Mouse (Mus musculus) hindbrain, embryonic 16.5 days (tissue): Measurements from ENCODE around the gene Siglece. TPM values are rescaled to one million over a fixed set of nuclear protein-coding genes. Genes with fewer than 3 reads are reported as not detected.
"Not testable (repeated sequence)": the region's sequence is repeated elsewhere in the genome, so short reads cannot be mapped to it uniquely, and the experiment has no call there.

ENCODE experiments used
- ATAC-seq: fragments of 200-750 bp; cut with Nextera tagmentation; 2 replicates; pipeline ENCODE4 v1.8.0; 2017; ENCODE audit warnings: moderate TSS enrichment, moderate library complexity
- H3K27ac ChIP-seq: fragments of 300-500 bp; sonication (generic); 2 replicates; pipeline ENCODE4 v1.5.1; 2014; ENCODE audit warnings: low read depth, mild to moderate bottlenecking, control low read depth, low read length, moderate library complexity
- H3K27me3 ChIP-seq: fragments of 300-500 bp; sonication (generic); replicated peaks from 2 replicates; pipeline ENCODE4 v1.6.1; 2014; ENCODE audit warnings: low read length; ENCODE audit not compliant: control insufficient read depth, insufficient read depth
- H3K36me3 ChIP-seq: fragments of 300-500 bp; sonication (generic); 2 replicates; pipeline ENCODE4 v1.6.1; 2014; ENCODE audit warnings: mild to moderate bottlenecking, low read length, moderate library complexity, mixed read lengths; ENCODE audit not compliant: control insufficient read depth, insufficient read depth
- H3K4me1 ChIP-seq: fragments of 300-500 bp; sonication (generic); 2 replicates; pipeline ENCODE4 v1.6.1; 2014; ENCODE audit warnings: low read depth, low read length; ENCODE audit not compliant: control insufficient read depth, insufficient read depth
- H3K4me2 ChIP-seq: fragments of 300-500 bp; sonication (generic); 2 replicates; pipeline ENCODE4 v1.6.1; 2014; ENCODE audit warnings: mild to moderate bottlenecking, low read length, control low read depth, moderate library complexity
- H3K4me3 ChIP-seq: fragments of 300-500 bp; sonication (generic); 2 replicates; pipeline ENCODE4 v1.5.1; 2014; ENCODE audit warnings: mild to moderate bottlenecking, low read length, control low read depth, moderate library complexity
- H3K9ac ChIP-seq: fragments of 300-500 bp; sonication (generic); 2 replicates; pipeline ENCODE4 v1.6.1; 2014; ENCODE audit warnings: low read depth, mild to moderate bottlenecking, control low read depth, low read length, moderate library complexity
- H3K9me3 ChIP-seq: fragments of 300-500 bp; sonication (generic); 2 replicates; pipeline ENCODE4 v1.6.1; 2014; ENCODE audit warnings: mild to moderate bottlenecking, low read length, moderate library complexity; ENCODE audit not compliant: control insufficient read depth
- WGBS: fragments of 180-500 bp; shearing (Covaris S2); extraction: QIAGEN DNeasy Blood & Tissue Kit; methylation state at CpG from one replicate; pipeline ENCODE4 v1.1.7; 2014; 5-methylcytosine and 5-hydroxymethylcytosine counted together
- polyA plus RNA-seq: library from polyadenylated mRNA; unstranded; fragments of >200 nt; fragmentation: Nextera tagmentation; extraction: Ambion mirVana; gene quantifications from 2 replicates; pipeline ENCODE4 v1.2.1, GENCODE M21; 2015

The Siglece gene
- polyA plus RNA-seq = 0.31 and 0.41 TPM in 2 replicates

GRCm38 (mm10) chr7:43660002-43660401, at the start of gene Siglece:
TSS of gene Siglece (minus strand) at chr7:43660161.
- Histone ChIP-seq H3K27me3 (no peaks in the 10 kb centered on the region), H3K36me3 (no peaks in the 10 kb centered on the region), H3K9ac (no peak within 1 kb of the TSS), H3K4me3 (no peak within 1 kb of the TSS), H3K4me1 (no peaks in the 10 kb centered on the region), H3K9me3 (no peaks in the 10 kb centered on the region), H3K4me2 (no peak within 1 kb of the TSS), H3K27ac (no peak within 1 kb of the TSS)
- WGBS = 71% methylated on average over 1 of the region's 1 CpGs
- ATAC-seq = no peak

- no peak within 1 kb of the TSS for H3K4me2 ChIP-seq
- ATAC-seq = no peak
- no peaks in the 10 kb centered on the region for H3K4me1 ChIP-seq
- no peak within 1 kb of the TSS for H3K4me3 ChIP-seq
- no peak within 1 kb of the TSS for H3K27ac ChIP-seq
- H3K27me3 ChIP-seq = no peaks in the 10 kb centered on the region
- H3K36me3 ChIP-seq = no peaks in the 10 kb centered on the region
- no peak within 1 kb of the TSS for H3K9ac ChIP-seq
- H3K9me3 ChIP-seq = no peaks in the 10 kb centered on the region
Measured at GRCm38 (mm10) chr7:43690118-43690517, 30.2 kb upstream of the Siglece start, which contains the start of gene Klk14. TSS of gene Klk14 (plus strand) at chr7:43690418.

GRCm38 (mm10) chr7:43685088-43685487, 25.1 kb upstream of the Siglece start:
- Histone ChIP-seq H3K9ac (no peak overlapping the region), H3K27me3 (no peaks in the 10 kb centered on the region), H3K4me2 (no peak overlapping the region), H3K4me1 (no peaks in the 10 kb centered on the region), H3K27ac (no peak overlapping the region), H3K9me3 (no peaks in the 10 kb centered on the region), H3K36me3 (no peaks in the 10 kb centered on the region), H3K4me3 (no peak overlapping the region)
- WGBS = 77% methylated on average over 7 of the region's 7 CpGs
- ATAC-seq = no peak

- ATAC-seq, H3K27ac ChIP-seq, H3K4me3 ChIP-seq, H3K9ac ChIP-seq, H3K27me3 ChIP-seq, H3K36me3 ChIP-seq, H3K9me3 ChIP-seq, H3K4me1 ChIP-seq, H3K4me2 ChIP-seq: not testable (repeated sequence)
- 27% methylated on average over 1 of the region's 1 CpGs for WGBS
Measured at GRCm38 (mm10) chr7:43682511-43682910, 22.6 kb upstream of the Siglece start.

GRCm38 (mm10) chr7:43680960-43681359, 21.0 kb upstream of the Siglece start:
- ATAC-seq = peak; percentile 71
- Histone ChIP-seq H3K4me2 (no peak overlapping the region), H3K4me1 (no peaks in the 10 kb centered on the region), H3K9ac (no peak overlapping the region), H3K9me3 (peaks cover 3% of the 10 kb centered on the region), H3K27ac (no peak overlapping the region), H3K27me3 (no peaks in the 10 kb centered on the region), H3K36me3 (peaks cover 24% of the 10 kb centered on the region), H3K4me3 (no peak overlapping the region)
- 14% methylated on average over 5 of the region's 5 CpGs for WGBS

GRCm38 (mm10) chr7:43678517-43678916, 18.6 kb upstream of the Siglece start:
- Histone ChIP-seq H3K36me3 (peaks cover 34% of the 10 kb centered on the region), H3K4me3 (no peak overlapping the region), H3K9ac (no peak overlapping the region), H3K27ac (no peak overlapping the region), H3K4me1 (no peaks in the 10 kb centered on the region), H3K9me3 (peaks cover 6% of the 10 kb centered on the region), H3K4me2 (no peak overlapping the region), H3K27me3 (no peaks in the 10 kb centered on the region)
- ATAC-seq = no peak

GRCm38 (mm10) chr7:43675091-43675490, 15.1 kb upstream of the Siglece start:
- H3K4me2 ChIP-seq = no peak overlapping the region
- H3K27me3 ChIP-seq = no peaks in the 10 kb centered on the region
- peaks cover 34% of the 10 kb centered on the region for H3K36me3 ChIP-seq
- no peak overlapping the region for H3K9ac ChIP-seq
- H3K27ac ChIP-seq = no peak overlapping the region
- H3K4me3 ChIP-seq = no peak overlapping the region
- 93% methylated on average over 28 of the region's 32 CpGs for WGBS
- no peak for ATAC-seq
- H3K4me1 ChIP-seq = peaks cover 7% of the 10 kb centered on the region
- H3K9me3 ChIP-seq = peaks cover 6% of the 10 kb centered on the region

GRCm38 (mm10) chr7:43672581-43673260, 12.8 kb upstream of the Siglece start:
- Histone ChIP-seq H3K4me1 (peaks cover 7% of the 10 kb centered on the region), H3K27me3 (no peaks in the 10 kb centered on the region), H3K36me3 (peaks cover 27% of the 10 kb centered on the region), H3K9ac (peak overlapping the region; percentile 56), H3K4me2 (peak overlapping the region; percentile 85), H3K9me3 (peaks cover 6% of the 10 kb centered on the region), H3K4me3 (peak overlapping the region; percentile 47), H3K27ac (0 out of 2 replicates have a peak overlapping the region, but pooled peaks have one; percentile 37)
- peak; percentile 22 for ATAC-seq
- 15% methylated on average over 10 of the region's 10 CpGs for WGBS

GRCm38 (mm10) chr7:43671809-43672580, 12.0 kb upstream of the Siglece start, which contains the start of gene Ctu1:
TSS of gene Ctu1 (plus strand) at chr7:43672016.
- H3K9me3 ChIP-seq = peaks cover 6% of the 10 kb centered on the region
- H3K4me3 ChIP-seq = peak within 1 kb of the TSS; percentile 47
- H3K27me3 ChIP-seq = no peaks in the 10 kb centered on the region
- H3K27ac ChIP-seq = 0 out of 2 replicates have a peak within 1 kb of the TSS, but pooled peaks have one; percentile 37
- peak within 1 kb of the TSS; percentile 85 for H3K4me2 ChIP-seq
- peaks cover 7% of the 10 kb centered on the region for H3K4me1 ChIP-seq
- peak within 1 kb of the TSS; percentile 56 for H3K9ac ChIP-seq
- peak; percentile 98 for ATAC-seq
- peaks cover 20% of the 10 kb centered on the region for H3K36me3 ChIP-seq
- under 1% methylated on average over 26 of the region's 26 CpGs for WGBS
